ENCODE assay signal across 19 mouse cellular contexts in the genomic region with DNA sequence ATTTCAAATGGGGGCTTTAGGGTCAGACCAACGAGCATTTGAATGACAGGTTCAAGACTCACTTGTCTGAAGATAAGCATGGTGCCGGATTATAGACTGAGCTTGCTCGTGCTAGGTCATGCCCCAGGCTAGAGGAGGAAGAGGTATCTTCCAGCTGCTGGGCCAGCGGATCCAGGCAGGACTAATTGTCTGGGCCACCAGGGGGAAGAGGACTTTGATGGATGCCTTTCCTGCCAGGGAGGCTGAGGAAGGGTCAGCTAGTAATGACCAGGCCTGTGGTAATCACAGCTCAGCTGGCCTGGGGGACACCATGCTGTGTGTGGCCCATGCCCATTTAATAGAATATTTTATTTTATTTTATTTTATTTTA. TPM values are rescaled to one million over a fixed set of nuclear protein-coding genes. Genes with fewer than 3 reads are reported as not detected.
DNase-seq lines count a peak whose midpoint lies in the region; ATAC-seq lines count a peak whose summit lies in the region.
"Had no signal": no experiment of that assay in that cellular context is flagged by ENCODE, and none has a peak within 500 bp of the region (broad histone marks: within the 10 kb centered on the region; RNA-seq: fewer than 3 reads in every experiment).

No protein-coding gene starts in this region.

- H3K4me1 ChIP-seq in hindbrain, embryonic 12.5 days = peaks cover 48% of the 10 kb centered on the region
- H3K4me1 ChIP-seq in hindbrain, embryonic 14.5 days (replicated peaks; ENCODE audit: control insufficient read depth, insufficient read depth, low read length) = peaks cover 24% of the 10 kb centered on the region
- H3K4me1 ChIP-seq: embryonic facial prominence, embryonic 13.5 days had no signal

- no peak overlapping the region for H3K9ac ChIP-seq in hindbrain, embryonic 12.5 days
- no peak overlapping the region for H3K9ac ChIP-seq in hindbrain, embryonic 14.5 days
- H3K9ac ChIP-seq: embryonic facial prominence, embryonic 13.5 days; forebrain, embryonic 12.5 days had no signal

- no peaks in the 10 kb centered on the region; the same call in 1 of the 2 replicates for H3K9me3 ChIP-seq in hindbrain, embryonic 12.5 days (replicated peaks)
- H3K9me3 ChIP-seq in hindbrain, embryonic 14.5 days (ENCODE audit: control insufficient read depth, low read length) = no peaks in the 10 kb centered on the region
- H3K9me3 ChIP-seq: embryonic facial prominence, embryonic 13.5 days; forebrain, embryonic 12.5 days; heart, embryonic 10.5 days had no signal

- H3K27ac ChIP-seq in hindbrain, embryonic 12.5 days = 0 out of 2 replicates have a peak overlapping the region, but pooled peaks have one; percentile 49
- H3K27ac ChIP-seq in hindbrain, embryonic 14.5 days = no peak overlapping the region
- H3K27ac ChIP-seq: embryonic facial prominence, embryonic 13.5 days; forebrain, embryonic 12.5 days; heart, embryonic 10.5 days had no signal

- no peaks in the 10 kb centered on the region for H3K36me3 ChIP-seq in hindbrain, embryonic 12.5 days
- no peaks in the 10 kb centered on the region for H3K36me3 ChIP-seq in hindbrain, embryonic 14.5 days (replicated peaks; ENCODE audit: control insufficient read depth, insufficient read depth)
- H3K36me3 ChIP-seq: embryonic facial prominence, embryonic 13.5 days; forebrain, embryonic 12.5 days; heart, embryonic 10.5 days had no signal

- no peak for DNase-seq in hindbrain, embryonic 14.5 days (ENCODE audit: low spot score)
- DNase-seq in embryo, embryonic 9.5 days (ENCODE audit: extremely low spot score) = peak; percentile 49
- peak; percentile 47 for DNase-seq in mesoderm, embryonic 11.5 days (ENCODE audit: low read depth, low spot score)
- no peak for DNase-seq in lung, adult 18-20 months
- no peak for DNase-seq in layer of hippocampus, postnatal 14 days (ENCODE audit: low spot score in 2 of 2)
- DNase-seq: adrenal gland, adult 2 months; adrenal gland, postnatal 25 days; cerebellum, adult 18-20 months; cerebellum, adult 9-11 months; cerebellum, postnatal 36 days; gastrocnemius, postnatal 10 days; heart, adult 18-20 months; heart, postnatal 10 days; heart, postnatal 4 days had no signal

- WGBS in hindbrain, embryonic 12.5 days = 19% methylated on average over 4 of the region's 4 CpGs
- 24% methylated on average over 4 of the region's 4 CpGs for WGBS in hindbrain, embryonic 14.5 days

- peak; percentile 29; the same call in 1 of the 2 replicates for ATAC-seq in hindbrain, embryonic 12.5 days (ENCODE audit: low FRiP score)
- no peak for ATAC-seq in hindbrain, embryonic 14.5 days (ENCODE audit: low FRiP score)
- ATAC-seq: forebrain, embryonic 16.5 days had no signal

- H3K4me3 ChIP-seq in hindbrain, embryonic 12.5 days = no peak overlapping the region
- H3K4me3 ChIP-seq in hindbrain, embryonic 14.5 days (replicated peaks; ENCODE audit: low read length) = no peak overlapping the region
- H3K4me3 ChIP-seq: embryonic facial prominence, embryonic 13.5 days; forebrain, embryonic 12.5 days; heart, embryonic 10.5 days had no signal

- no peak overlapping the region for H3K4me2 ChIP-seq in hindbrain, embryonic 12.5 days (replicated peaks)
- H3K4me2 ChIP-seq in hindbrain, embryonic 14.5 days (replicated peaks) = no peak overlapping the region
- H3K4me2 ChIP-seq: embryonic facial prominence, embryonic 13.5 days; forebrain, embryonic 12.5 days had no signal

- H3K27me3 ChIP-seq in hindbrain, embryonic 12.5 days = peaks cover 18% of the 10 kb centered on the region
- H3K27me3 ChIP-seq in hindbrain, embryonic 14.5 days (ENCODE audit: control insufficient read depth, insufficient read depth, low read length) = no peaks in the 10 kb centered on the region

RNA-seq across cellular contexts. Expression of a gene that starts 11.2 kb away (rescaled TPM):
- polyA plus RNA-seq in hindbrain, embryonic 12.5 days (2016; fragmentation: Nextera tagmentation; extraction: Ambion mirVana) = 1.7 and 2.1 TPM in 2 replicates
- polyA plus RNA-seq in hindbrain, embryonic 14.5 days (2014; fragmentation: Nextera tagmentation; extraction: Ambion mirVana) = 2.2 and 2.5 TPM in 2 replicates
- 100 to 1,000 TPM; 138 to 156 TPM for total RNA-seq in layer of hippocampus, postnatal 14 days (2021)
- total RNA-seq: adrenal gland, postnatal 25 days; heart, adult 18-20 months; heart, postnatal 10 days; heart, postnatal 4 days had no signal

RNA-seq across cellular contexts. Expression of a gene that starts 53.3 kb away (rescaled TPM):
- 64.6 and 68.9 TPM in 2 replicates for polyA plus RNA-seq in hindbrain, embryonic 12.5 days (2016; fragmentation: Nextera tagmentation; extraction: Ambion mirVana)
- 57.3 and 58.3 TPM in 2 replicates for polyA plus RNA-seq in hindbrain, embryonic 14.5 days (2014; fragmentation: Nextera tagmentation; extraction: Ambion mirVana)
- 10 to 100 TPM; 30.2 to 36.7 TPM for total RNA-seq in layer of hippocampus, postnatal 14 days (2021)

RNA-seq across cellular contexts. Expression of a gene that starts 53.6 kb away (rescaled TPM):
- polyA plus RNA-seq in hindbrain, embryonic 12.5 days (2016; fragmentation: Nextera tagmentation; extraction: Ambion mirVana) = 444 and 517 TPM in 2 replicates
- polyA plus RNA-seq in hindbrain, embryonic 14.5 days (2014; fragmentation: Nextera tagmentation; extraction: Ambion mirVana) = 603 and 721 TPM in 2 replicates
- total RNA-seq in layer of hippocampus, postnatal 14 days (2021) = 100 to 1,000 TPM; 480 to 497 TPM

Comparison
In these comparisons a context has a peak if more than half of its experiments do, and no peak if none do; other contexts are left out.
1. DNase-seq: peak in embryo, embryonic 9.5 days (single experiment) and mesoderm, embryonic 11.5 days (single experiment); none in hindbrain, embryonic 14.5 days (single experiment), lung, adult 18-20 months (0 of 2) and layer of hippocampus, postnatal 14 days (0 of 2).